Comparison of ENCODE assay signal across 8 mouse cellular contexts in the genomic region with DNA sequence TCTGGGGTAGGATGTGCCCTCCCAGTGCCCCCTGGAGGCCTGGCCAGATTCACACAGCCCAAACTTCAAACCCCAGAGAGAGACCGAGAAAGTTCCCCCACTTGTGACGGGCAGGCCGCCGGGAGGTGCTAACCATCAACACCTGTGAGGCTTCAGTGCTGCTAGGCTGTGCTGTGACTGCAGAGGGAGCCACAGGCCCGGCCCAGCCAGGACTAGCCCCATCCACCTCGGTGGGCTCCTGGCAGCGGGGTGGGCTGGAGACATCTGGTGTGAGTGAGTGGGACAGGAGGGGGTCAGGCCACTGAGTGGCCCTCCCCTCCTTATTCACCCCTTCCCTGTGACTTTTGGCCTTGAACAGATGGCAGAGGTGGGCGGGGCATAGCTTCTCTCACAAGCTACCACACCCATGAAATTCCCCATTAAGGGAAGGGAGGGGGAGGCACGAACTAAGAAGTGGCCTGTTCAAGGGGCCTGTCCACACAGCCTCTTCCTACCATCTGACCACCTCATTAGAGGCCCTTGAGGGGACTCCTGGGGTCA.
DNase-seq lines count a peak whose midpoint lies in the region; ATAC-seq and TF ChIP-seq lines count a peak whose summit lies in the region.

No protein-coding gene starts in this region.

- peaks cover 16% of the 10 kb centered on the region for H3K4me1 ChIP-seq in testis, adult 2 months (ENCODE audit: control insufficient read depth, insufficient read depth, low read length)
- peaks cover 95% of the 10 kb centered on the region for H3K4me1 ChIP-seq in hindbrain, embryonic 10.5 days (replicated peaks)

- no peak for TF ChIP-seq POLR2A in testis, adult 2 months (IDR thresholded peaks at IDR 0.05; ENCODE audit: control insufficient read depth, low read depth, low read length)

- peak; percentile 56 for ATAC-seq in erythroblast, adult 5-6 weeks (replicated peaks; ENCODE audit: low FRiP score, poor library complexity, severe bottlenecking)

- H3K9me3 ChIP-seq in hindbrain, embryonic 10.5 days: no peaks in the 10 kb centered on the region

- DNase-seq in testis, postnatal 10 days (ENCODE audit: low spot score): no peak
- peak; percentile 95 for DNase-seq in hindbrain, embryonic 10.5 days (ENCODE audit: low spot score)
- DNase-seq in liver: peak; percentile 72
- DNase-seq in natural killer cell, adult 2 months (ENCODE audit: low spot score in 2 of 2): peak; percentile 76 to 77
- peak; percentile 74 for DNase-seq in thymus, postnatal 25 days
- no peak for DNase-seq in testis, postnatal 14 days (ENCODE audit: low spot score)

- H3K27me3 ChIP-seq in testis, adult 2 months (ENCODE audit: control insufficient read depth, insufficient read depth, low read length): no peaks in the 10 kb centered on the region
- H3K27me3 ChIP-seq in hindbrain, embryonic 10.5 days (ENCODE audit: insufficient read depth, poor library complexity, severe bottlenecking): peaks cover 70% of the 10 kb centered on the region

- no peak overlapping the region for H3K4me3 ChIP-seq in testis, adult 2 months (ENCODE audit: control insufficient read depth, low read depth, low read length)
- 0 out of 2 replicates have a peak overlapping the region, but pooled peaks have one; percentile 2 for H3K4me3 ChIP-seq in hindbrain, embryonic 10.5 days

- H3K27ac ChIP-seq in testis, adult 2 months (ENCODE audit: control insufficient read depth, insufficient read depth, low read depth, low read length): no peak overlapping the region
- peak overlapping the region; percentile 85 for H3K27ac ChIP-seq in hindbrain, embryonic 10.5 days

- peak; percentile 24; the same call in 1 of the 2 replicates for TF ChIP-seq CTCF in testis, adult 2 months (IDR thresholded peaks at IDR 0.05; ENCODE audit: control insufficient read depth, insufficient read depth, insufficient replicate concordance, low read depth, low read length)

- WGBS in hindbrain, embryonic 10.5 days: 5% methylated on average over 9 of the region's 9 CpGs

- no peaks in the 10 kb centered on the region for H3K36me3 ChIP-seq in testis, adult 2 months (ENCODE audit: control insufficient read depth, insufficient read depth, low read length)
- H3K36me3 ChIP-seq in hindbrain, embryonic 10.5 days: no peaks in the 10 kb centered on the region

Comparison
In these comparisons a context has a peak if more than half of its experiments do, and no peak if none do; other contexts are left out.
1. DNase-seq: peak in hindbrain, embryonic 10.5 days (single experiment), liver (single experiment), natural killer cell, adult 2 months (2 of 2) and thymus, postnatal 25 days (single experiment); none in testis, postnatal 10 days (single experiment) and testis, postnatal 14 days (single experiment).